ENCODE assay signal across 8 mouse cellular contexts in the genomic region with DNA sequence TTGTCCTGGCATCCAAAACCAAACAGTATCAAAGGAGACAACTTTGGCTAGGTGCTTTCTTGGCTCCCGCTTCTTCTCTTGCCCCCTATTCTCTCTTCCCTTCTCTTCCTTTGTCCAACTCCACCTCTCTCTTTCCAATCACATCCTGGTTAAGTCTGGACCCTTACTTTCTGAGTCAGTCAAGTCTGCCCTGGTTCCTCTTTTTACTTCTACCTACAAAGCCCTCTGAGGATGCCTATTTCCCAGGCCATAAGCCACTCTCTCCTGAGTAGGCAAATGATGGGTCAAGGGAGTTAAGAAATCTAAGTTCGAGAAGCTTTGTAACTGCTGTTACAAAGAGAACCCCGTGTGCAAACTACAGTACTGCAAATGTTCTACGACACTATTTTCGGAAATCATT. TPM values are rescaled to one million over a fixed set of nuclear protein-coding genes. Genes with fewer than 3 reads are reported as not detected.
DNase-seq lines count a peak whose midpoint lies in the region; ATAC-seq and TF ChIP-seq lines count a peak whose summit lies in the region.

No protein-coding gene starts in this region.

- H3K4me1 ChIP-seq in forebrain, postnatal 0 days (ENCODE audit: insufficient read depth): peaks cover 11% of the 10 kb centered on the region; the same call in 1 of the 2 replicates

- peaks cover 50% of the 10 kb centered on the region for H3K79me2 ChIP-seq in macrophage (ENCODE audit: inconsistent target)

- peak overlapping the region; percentile 50 for H3K4me3 ChIP-seq in forebrain, postnatal 0 days (ENCODE audit: low read depth, low read length)
- H3K4me3 ChIP-seq in macrophage (ENCODE audit: inconsistent target): peak overlapping the region; percentile 46

- H3K4me2 ChIP-seq in forebrain, postnatal 0 days (ENCODE audit: low read depth): peak overlapping the region; percentile 47

- H3K27ac ChIP-seq in forebrain, postnatal 0 days (ENCODE audit: low read depth, low read length): no peak overlapping the region
- H3K27ac ChIP-seq in macrophage: no peak overlapping the region

- TF ChIP-seq CTCF in forebrain, postnatal 0 days (IDR thresholded peaks at IDR 0.05; ENCODE audit: low read depth): no peak

- H3K9ac ChIP-seq in forebrain, postnatal 0 days: peak overlapping the region; percentile 65

- H3K36me3 ChIP-seq in forebrain, postnatal 0 days (ENCODE audit: insufficient read depth): peaks cover 10% of the 10 kb centered on the region
- peaks cover 13% of the 10 kb centered on the region; the same call in 1 of the 2 replicates for H3K36me3 ChIP-seq in macrophage (ENCODE audit: inconsistent target)

- WGBS in forebrain, postnatal 0 days: 29% methylated on average over 5 of the region's 5 CpGs
- 19% methylated on average over 5 of the region's 5 CpGs for WGBS in macrophage (ENCODE audit: missing documents)

- H3K9me3 ChIP-seq in forebrain, postnatal 0 days (ENCODE audit: low read length): no peaks in the 10 kb centered on the region

- 0 out of 2 replicates have a peak, but pooled peaks have one; percentile 0 for ATAC-seq in forebrain, postnatal 0 days

- peak; percentile 3 for DNase-seq in embryo, embryonic 9.5 days (ENCODE audit: extremely low spot score)
- DNase-seq in embryo, embryonic 11 days: no peak
- peak; percentile 49 for DNase-seq in MEL-GATA-1-ER (ENCODE audit: extremely low read depth, low read depth)
- no peak for DNase-seq in forebrain, postnatal 0 days
- no peak for DNase-seq in urinary bladder, adult 2 months (ENCODE audit: low spot score)
- no peak for DNase-seq in layer of hippocampus, postnatal 25 days (ENCODE audit: extremely low spot score in 1 of 2, low spot score in 1 of 2)
- no peak for DNase-seq in embryo, embryonic 10.5 days (ENCODE audit: low spot score)

- no peaks in the 10 kb centered on the region for H3K27me3 ChIP-seq in forebrain, postnatal 0 days (ENCODE audit: insufficient read depth, low read length)

RNA-seq across cellular contexts. Expression of a gene that starts 0.6 kb away (rescaled TPM):
- total RNA-seq in forebrain, postnatal 0 days (2014; rRNA removed): 12.1 and 12.9 TPM in 2 replicates
- polyA plus RNA-seq in forebrain, postnatal 0 days (2015; fragmentation: Nextera tagmentation; extraction: Ambion mirVana): 10.1 and 11.6 TPM in 2 replicates
- 10 to 100 TPM in 16 of 26 experiments, 1 to 10 TPM in 10; 3.0 to 23.4 (median 11.1) TPM for total RNA-seq in macrophage (2018; cell fraction: chromatin; rRNA removed)
- total RNA-seq in macrophage (2018; cell fraction: cytosol; rRNA removed): 1 to 10 TPM; 1.8 to 7.7 (median 5.1) TPM
- total RNA-seq in macrophage (2018; cell fraction: nucleus; rRNA removed): 10 to 100 TPM in 13 of 26 experiments, 1 to 10 TPM in 13; 4.5 to 39.6 (median 11.1) TPM
- 5.3 to 13.3 TPM (median 8.0 TPM) in 3 replicates for polyA plus RNA-seq in macrophage (2018)
- polyA plus RNA-seq in urinary bladder, adult 2 months (2012; rRNA removed): 7.1 and 8.6 TPM in 2 replicates
- 1 to 10 TPM; 9.1 to 9.8 TPM for total RNA-seq in layer of hippocampus, postnatal 25 days (2021)

RNA-seq across cellular contexts. Expression of a gene that starts 0.7 kb away (rescaled TPM):
- 10.0 and 10.7 TPM in 2 replicates for total RNA-seq in forebrain, postnatal 0 days (2014; rRNA removed)
- 3.8 and 6.3 TPM in 2 replicates for polyA plus RNA-seq in forebrain, postnatal 0 days (2015; fragmentation: Nextera tagmentation; extraction: Ambion mirVana)
- total RNA-seq in macrophage (2018; cell fraction: chromatin; rRNA removed): 10 to 100 TPM in 16 of 26 experiments, 1 to 10 TPM in 10; 5.3 to 22.0 (median 10.6) TPM
- total RNA-seq in macrophage (2018; cell fraction: cytosol; rRNA removed): 10 to 100 TPM in 11 of 26 experiments, 1 to 10 TPM in 15; 4.4 to 12.2 (median 9.7) TPM
- total RNA-seq in macrophage (2018; cell fraction: nucleus; rRNA removed): 10 to 100 TPM in 16 of 26 experiments, 1 to 10 TPM in 10; 5.3 to 23.7 (median 10.9) TPM
- polyA plus RNA-seq in macrophage (2018): 7.2 to 16.2 TPM (median 8.8 TPM) in 3 replicates
- polyA plus RNA-seq in urinary bladder, adult 2 months (2012; rRNA removed): 5.6 and 6.0 TPM in 2 replicates
- 10 to 100 TPM in 1 of 2 experiments, 1 to 10 TPM in 1; 9.9 to 10.6 TPM for total RNA-seq in layer of hippocampus, postnatal 25 days (2021)

RNA-seq across cellular contexts. Expression of a gene that starts 45.9 kb away (rescaled TPM):
- total RNA-seq in forebrain, postnatal 0 days (2014; rRNA removed): 12.8 and 17.9 TPM in 2 replicates
- 8.6 and 11.0 TPM in 2 replicates for polyA plus RNA-seq in forebrain, postnatal 0 days (2015; fragmentation: Nextera tagmentation; extraction: Ambion mirVana)
- 10 to 100 TPM; 18.0 to 54.7 (median 40.9) TPM for total RNA-seq in macrophage (2018; cell fraction: chromatin; rRNA removed)
- 10 to 100 TPM in 23 of 26 experiments, 1 to 10 TPM in 3; 8.5 to 22.3 (median 16.9) TPM for total RNA-seq in macrophage (2018; cell fraction: cytosol; rRNA removed)
- total RNA-seq in macrophage (2018; cell fraction: nucleus; rRNA removed): 10 to 100 TPM; 18.5 to 63.1 (median 32.6) TPM
- polyA plus RNA-seq in macrophage (2018): 15.5 to 36.3 TPM (median 16.8 TPM) in 3 replicates
- polyA plus RNA-seq in urinary bladder, adult 2 months (2012; rRNA removed): 9.1 TPM in 2 replicates
- total RNA-seq in layer of hippocampus, postnatal 25 days (2021): 10 to 100 TPM; 10.2 to 11.4 TPM

Comparison
In these comparisons a context has a peak if more than half of its experiments do, and no peak if none do; other contexts are left out.
1. DNase-seq: peak in embryo, embryonic 9.5 days (single experiment) and MEL-GATA-1-ER (single experiment); none in embryo, embryonic 11 days (single experiment), forebrain, postnatal 0 days (single experiment), urinary bladder, adult 2 months (single experiment), layer of hippocampus, postnatal 25 days (0 of 2) and embryo, embryonic 10.5 days (single experiment).